Mouse (Mus musculus): ENCODE data around the gene Grin3b. TPM values are rescaled to one million over a fixed set of nuclear protein-coding genes. Genes with fewer than 3 reads are reported as not detected.

Gene Grin3b
- polyA plus RNA-seq, 1 experiment from 2014 or later, result 0.34 TPM

- Histone ChIP-seq H3K27ac (no peak overlapping the region), H3K9ac (no peak overlapping the region), H3K4me3 (peak overlapping the region; percentile 8; the same call in 1 of the 2 replicates), H3K36me3 (replicated peaks) (no peaks in the 10 kb centered on the region), H3K9me3 (no peaks in the 10 kb centered on the region), H3K4me2 (peak overlapping the region; percentile 19), H3K27me3 (replicated peaks) (peaks cover 42% of the 10 kb centered on the region), H3K4me1 (peaks cover 43% of the 10 kb centered on the region)
- ATAC-seq (replicated peaks), result no peak
- WGBS, result 3% methylated on average over 11 of the region's 11 CpGs
Observed at GRCm38 (mm10) chr10:79986963-79987362, 16.4 kb downstream of the Grin3b start.

GRCm38 (mm10) chr10:79987771-79988505 is 17.4 kb downstream of the Grin3b start:
- no peaks in the 10 kb centered on the region for H3K36me3 ChIP-seq (replicated peaks)
- WGBS, result 13% methylated on average over 27 of the region's 27 CpGs
- H3K9ac ChIP-seq, result peak overlapping the region; percentile 23
- peak overlapping the region; percentile 40 for H3K4me3 ChIP-seq
- H3K4me2 ChIP-seq, result peak overlapping the region; percentile 56
- no peak for ATAC-seq (replicated peaks)
- peaks cover 42% of the 10 kb centered on the region for H3K27me3 ChIP-seq (replicated peaks)
- peaks cover 35% of the 10 kb centered on the region for H3K4me1 ChIP-seq
- no peak overlapping the region for H3K27ac ChIP-seq
- H3K9me3 ChIP-seq, result no peaks in the 10 kb centered on the region

GRCm38 (mm10) chr10:79988506-79989271 is 18.2 kb downstream of the Grin3b start, which contains the start of gene Cnn2:
TSS of gene Cnn2 (plus strand) at chr10:79988584.
- ATAC-seq (replicated peaks), result no peak
- Histone ChIP-seq H3K4me2 (peak within 1 kb of the TSS; percentile 56), H3K36me3 (replicated peaks) (no peaks in the 10 kb centered on the region), H3K9ac (peak within 1 kb of the TSS; percentile 23), H3K27me3 (replicated peaks) (peaks cover 42% of the 10 kb centered on the region), H3K9me3 (no peaks in the 10 kb centered on the region), H3K27ac (no peak within 1 kb of the TSS), H3K4me3 (peak within 1 kb of the TSS; percentile 40), H3K4me1 (peaks cover 27% of the 10 kb centered on the region)
- WGBS, result 2% methylated on average over 59 of the region's 59 CpGs

GRCm38 (mm10) chr10:79989272-79989786 is 18.8 kb downstream of the Grin3b start:
- Histone ChIP-seq H3K4me2 (peak overlapping the region; percentile 56; the same call in 1 of the 2 replicates), H3K36me3 (replicated peaks) (no peaks in the 10 kb centered on the region), H3K27me3 (replicated peaks) (peaks cover 42% of the 10 kb centered on the region), H3K27ac (no peak overlapping the region), H3K4me3 (peak overlapping the region; percentile 40), H3K4me1 (peaks cover 27% of the 10 kb centered on the region), H3K9ac (no peak overlapping the region), H3K9me3 (no peaks in the 10 kb centered on the region)
- 34% methylated on average over 8 of the region's 8 CpGs for WGBS
- no peak for ATAC-seq (replicated peaks)

GRCm38 (mm10) chr10:79989870-79990269 is 19.4 kb downstream of the Grin3b start:
- H3K9me3 ChIP-seq, result no peaks in the 10 kb centered on the region
- H3K36me3 ChIP-seq (replicated peaks), result no peaks in the 10 kb centered on the region
- no peak for ATAC-seq (replicated peaks)
- H3K4me1 ChIP-seq, result peaks cover 27% of the 10 kb centered on the region
- H3K9ac ChIP-seq, result no peak overlapping the region
- 14% methylated on average over 15 of the region's 15 CpGs for WGBS
- H3K4me3 ChIP-seq, result peak overlapping the region; percentile 10; the same call in 1 of the 2 replicates
- H3K27ac ChIP-seq, result no peak overlapping the region
- H3K4me2 ChIP-seq, result no peak overlapping the region
- peaks cover 42% of the 10 kb centered on the region for H3K27me3 ChIP-seq (replicated peaks)

- Histone ChIP-seq H3K4me1 (peaks cover 30% of the 10 kb centered on the region), H3K4me2 (no peak overlapping the region), H3K36me3 (replicated peaks) (no peaks in the 10 kb centered on the region), H3K4me3 (no peak overlapping the region), H3K27ac (no peak overlapping the region), H3K27me3 (replicated peaks) (peaks cover 42% of the 10 kb centered on the region), H3K9me3 (no peaks in the 10 kb centered on the region), H3K9ac (no peak overlapping the region)
- WGBS, result 53% methylated on average over 12 of the region's 12 CpGs
- no peak for ATAC-seq (replicated peaks)
Observed at GRCm38 (mm10) chr10:79991099-79991498, 20.6 kb downstream of the Grin3b start.

GRCm38 (mm10) chr10:79991548-79991947 is 21.0 kb downstream of the Grin3b start:
- Histone ChIP-seq H3K4me2 (no peak overlapping the region), H3K9me3 (no peaks in the 10 kb centered on the region), H3K9ac (no peak overlapping the region), H3K36me3 (replicated peaks) (no peaks in the 10 kb centered on the region), H3K4me3 (no peak overlapping the region), H3K4me1 (peaks cover 28% of the 10 kb centered on the region), H3K27me3 (replicated peaks) (peaks cover 42% of the 10 kb centered on the region), H3K27ac (no peak overlapping the region)
- 89% methylated on average over 6 of the region's 6 CpGs for WGBS
- ATAC-seq (replicated peaks), result no peak

- no peak overlapping the region for H3K4me3 ChIP-seq
- H3K27me3 ChIP-seq (replicated peaks), result peaks cover 13% of the 10 kb centered on the region
- H3K4me2 ChIP-seq, result no peak overlapping the region
- WGBS, result 87% methylated on average over 16 of the region's 16 CpGs
- no peak for ATAC-seq (replicated peaks)
- peaks cover 25% of the 10 kb centered on the region for H3K4me1 ChIP-seq
- H3K36me3 ChIP-seq (replicated peaks), result no peaks in the 10 kb centered on the region
- H3K9ac ChIP-seq, result no peak overlapping the region
- H3K9me3 ChIP-seq, result no peaks in the 10 kb centered on the region
- H3K27ac ChIP-seq, result no peak overlapping the region
Observed at GRCm38 (mm10) chr10:79994397-79995115, 24.0 kb downstream of the Grin3b start.

GRCm38 (mm10) chr10:79995636-79996035 is 25.1 kb downstream of the Grin3b start:
- Histone ChIP-seq H3K9ac (no peak overlapping the region), H3K4me3 (peak overlapping the region; percentile 54; the same call in 1 of the 2 replicates), H3K4me2 (peak overlapping the region; percentile 87; the same call in 1 of the 2 replicates), H3K36me3 (replicated peaks) (no peaks in the 10 kb centered on the region), H3K4me1 (peaks cover 25% of the 10 kb centered on the region), H3K27ac (no peak overlapping the region), H3K9me3 (no peaks in the 10 kb centered on the region), H3K27me3 (replicated peaks) (peaks cover 7% of the 10 kb centered on the region)
- ATAC-seq (replicated peaks), result no peak
- 92% methylated on average over 1 of the region's 1 CpGs for WGBS

- under 1% methylated on average over 34 of the region's 34 CpGs for WGBS
- H3K27ac ChIP-seq, result peak within 1 kb of the TSS; percentile 66
Observed at GRCm38 (mm10) chr10:79996272-79997033, 25.9 kb downstream of the Grin3b start, which contains the start of gene Abca7. TSS of gene Abca7 (plus strand) at chr10:79996494.

More at GRCm38 (mm10) chr10:79996272-79997033, 25.9 kb downstream of the Grin3b start, which contains the start of gene Abca7:
- peak within 1 kb of the TSS; percentile 87 for H3K4me2 ChIP-seq
- ATAC-seq (replicated peaks), result peak; percentile 85
- H3K9ac ChIP-seq, result peak within 1 kb of the TSS; percentile 50
- H3K4me3 ChIP-seq, result peak within 1 kb of the TSS; percentile 54
- H3K36me3 ChIP-seq (replicated peaks), result no peaks in the 10 kb centered on the region
- no peaks in the 10 kb centered on the region for H3K9me3 ChIP-seq
- H3K4me1 ChIP-seq, result peaks cover 25% of the 10 kb centered on the region
- peaks cover 4% of the 10 kb centered on the region; the same call in 1 of the 2 replicates for H3K27me3 ChIP-seq (replicated peaks)
